Mouse (Mus musculus) urinary bladder, postnatal 14 days (tissue): Measurements from ENCODE around the gene Nmrk2.
A peak's percentile ranks its signal among the peaks of the same experiment; 100 is the strongest.

ENCODE experiments used
- DNase-seq: peaks from one replicate; pipeline ENCODE4 v3.0.0; 2021; ENCODE audit warnings: low spot score

Nmrk2 gene

GRCm38 (mm10) chr10:81216810-81217209 is 15.0 kb upstream of the Nmrk2 start:
- DNase-seq = no peak

- no peak for DNase-seq
These were observed 14.4 kb upstream of the Nmrk2 start for GRCm38 (mm10) chr10:81216260-81216659.

GRCm38 (mm10) chr10:81210154-81210553 is 8.3 kb upstream of the Nmrk2 start:
- no peak for DNase-seq

- DNase-seq = no peak
These were observed 2.3 kb upstream of the Nmrk2 start for GRCm38 (mm10) chr10:81204137-81204536.

- no peak for DNase-seq
These were observed 1.3 kb upstream of the Nmrk2 start for GRCm38 (mm10) chr10:81202978-81203720.

GRCm38 (mm10) chr10:81200605-81201287 is 1.1 kb downstream of the Nmrk2 start:
- no peak for DNase-seq

GRCm38 (mm10) chr10:81200141-81200540 is 1.7 kb downstream of the Nmrk2 start:
- DNase-seq = no peak

- DNase-seq = no peak
These were observed 2.9 kb downstream of the Nmrk2 start for GRCm38 (mm10) chr10:81198990-81199389.

- DNase-seq = peak; percentile 65
These were observed 3.6 kb downstream of the Nmrk2 start for GRCm38 (mm10) chr10:81198230-81198629.

- DNase-seq = no peak
These were observed 4.5 kb downstream of the Nmrk2 start for GRCm38 (mm10) chr10:81197305-81197704.

- no peak for DNase-seq
These were observed 5.3 kb downstream of the Nmrk2 start for GRCm38 (mm10) chr10:81196470-81197065.

- no peak for DNase-seq
These were observed 6.6 kb downstream of the Nmrk2 start for GRCm38 (mm10) chr10:81195300-81195699.

GRCm38 (mm10) chr10:81193991-81194774 is 7.7 kb downstream of the Nmrk2 start:
- peak; percentile 54 for DNase-seq

GRCm38 (mm10) chr10:81192968-81193501 is 8.8 kb downstream of the Nmrk2 start:
- no peak for DNase-seq

GRCm38 (mm10) chr10:81192270-81192967 is 9.4 kb downstream of the Nmrk2 start:
- peak; percentile 79 for DNase-seq

- no peak for DNase-seq
These were observed 10.4 kb downstream of the Nmrk2 start for GRCm38 (mm10) chr10:81191342-81191982.

- no peak for DNase-seq
These were observed 10.9 kb downstream of the Nmrk2 start for GRCm38 (mm10) chr10:81190912-81191321.

GRCm38 (mm10) chr10:81190236-81190911 is 11.5 kb downstream of the Nmrk2 start:
- DNase-seq = no peak

- DNase-seq = no peak
These were observed 12.0 kb downstream of the Nmrk2 start for GRCm38 (mm10) chr10:81189821-81190220.

- DNase-seq = no peak
These were observed 14.7 kb downstream of the Nmrk2 start for GRCm38 (mm10) chr10:81187161-81187560.
